Mouse (Mus musculus): ENCODE data around the gene Snd1. TPM values are rescaled to one million over a fixed set of nuclear protein-coding genes. Genes with fewer than 3 reads are reported as not detected.

Gene Snd1
- polyA plus RNA-seq, 1 experiment: 155 TPM

DNA sequence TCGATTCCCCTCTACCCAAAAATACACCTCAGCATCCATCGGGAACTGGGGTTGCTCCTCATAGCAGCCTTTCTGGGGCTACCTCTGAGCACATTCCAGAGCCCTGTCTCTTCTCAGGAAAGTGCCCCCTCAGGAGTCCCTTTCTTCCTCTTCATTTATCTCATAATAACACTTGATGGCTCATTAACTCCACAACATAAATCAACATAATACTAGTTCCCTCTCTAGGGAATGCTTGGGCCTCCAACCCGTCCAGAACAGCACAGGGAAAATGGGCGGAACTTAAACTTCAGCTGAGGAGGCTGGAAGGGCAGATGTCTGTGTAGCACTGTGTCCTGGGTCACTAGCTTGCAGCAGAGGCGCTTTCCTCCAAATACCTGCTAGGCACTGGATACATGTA is 488.2 kb downstream of the Snd1 start:
- TF ChIP-seq MAX (IDR thresholded peaks at IDR 0.05): no peak
- TF ChIP-seq FOSL1 (IDR thresholded peaks at IDR 0.05; ENCODE audit: insufficient read depth, low read length, poor library complexity, severe bottlenecking): no peak
- no peak for TF ChIP-seq CEBPB (IDR thresholded peaks at IDR 0.05; ENCODE audit: low read depth)
- TF ChIP-seq CTCF (IDR thresholded peaks at IDR 0.05; ENCODE audit: control insufficient read depth, insufficient read depth, insufficient read length): no peak
- TF ChIP-seq USF1 (IDR thresholded peaks at IDR 0.05; ENCODE audit: low read depth): no peak
- TF ChIP-seq MYOD1 (IDR thresholded peaks at IDR 0.05; ENCODE audit: control insufficient read depth, insufficient read length, low read depth): no peak
- no peak for TF ChIP-seq MYOG (IDR thresholded peaks at IDR 0.05; ENCODE audit: control insufficient read depth, extremely low read depth, insufficient read length)
- Histone ChIP-seq H3K79me3 (ENCODE audit: low read depth) (no peaks in the 10 kb centered on the region), H3ac (ENCODE audit: control insufficient read depth, insufficient read length, low read depth) (no peak overlapping the region), H3K4me3 (ENCODE audit: insufficient read depth, poor library complexity, severe bottlenecking) (no peak overlapping the region), H3K36me3 (ENCODE audit: control insufficient read depth, insufficient read depth) (no peaks in the 10 kb centered on the region), H3K27me3 (ENCODE audit: control insufficient read depth, insufficient read depth, insufficient read length) (peaks cover 22% of the 10 kb centered on the region), H3K79me2 (ENCODE audit: control insufficient read depth, insufficient read depth) (no peaks in the 10 kb centered on the region)

DNA sequence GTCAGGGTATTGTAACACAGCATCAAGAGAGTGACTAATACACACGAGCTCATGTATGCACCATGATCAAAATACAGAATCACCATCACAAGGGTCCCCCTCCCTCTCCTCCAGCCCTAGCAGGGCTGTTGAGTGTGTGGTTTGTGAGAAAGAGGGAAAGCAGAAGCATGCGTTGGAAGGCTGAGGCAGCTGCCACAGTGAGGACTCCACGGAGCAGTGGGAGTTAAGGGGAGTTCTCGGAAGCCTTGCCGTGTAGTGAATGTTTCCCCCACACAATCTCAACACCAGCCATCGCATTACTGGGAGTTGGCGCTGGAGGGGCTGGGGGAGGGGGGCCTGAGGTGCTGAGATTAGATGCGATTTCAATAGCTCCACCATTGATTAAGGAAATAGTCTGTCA is 490.3 kb downstream of the Snd1 start:
- H3K4me3 ChIP-seq (ENCODE audit: insufficient read depth, poor library complexity, severe bottlenecking): no peak overlapping the region

DNA sequence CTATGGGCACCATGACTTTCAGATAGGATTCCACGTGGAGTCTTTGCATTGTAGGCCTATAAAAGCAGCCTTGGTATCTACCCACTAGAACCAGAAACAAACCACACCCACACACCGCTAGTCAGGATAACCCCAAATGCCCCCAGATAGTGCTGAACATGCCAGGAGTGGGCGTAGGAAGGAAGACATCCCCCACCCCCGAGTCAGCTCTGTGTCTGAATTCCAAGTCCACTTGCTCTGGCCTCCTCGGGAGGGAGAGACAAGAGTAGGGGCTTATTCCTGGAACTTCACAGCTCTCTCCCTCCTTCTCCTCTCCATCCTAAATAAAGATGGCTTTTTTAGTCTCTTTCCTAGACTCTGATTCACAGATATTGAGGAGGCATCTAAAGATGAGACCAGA is 494.7 kb downstream of the Snd1 start:
- TF ChIP-seq FOSL1 (IDR thresholded peaks at IDR 0.05; ENCODE audit: insufficient read depth, low read length, poor library complexity, severe bottlenecking): no peak
- TF ChIP-seq CTCF (IDR thresholded peaks at IDR 0.05; ENCODE audit: control insufficient read depth, insufficient read depth, insufficient read length): no peak
- TF ChIP-seq MYOG (IDR thresholded peaks at IDR 0.05; ENCODE audit: control insufficient read depth, extremely low read depth, insufficient read length): no peak
- TF ChIP-seq CEBPB (IDR thresholded peaks at IDR 0.05; ENCODE audit: low read depth): no peak
- no peak overlapping the region for H3ac ChIP-seq (ENCODE audit: control insufficient read depth, insufficient read length, low read depth)

More for the DNA sequence above, 490.3 kb downstream of the Snd1 start:
- H3K79me2 ChIP-seq (ENCODE audit: control insufficient read depth, insufficient read depth): no peaks in the 10 kb centered on the region
- H3K79me3 ChIP-seq (ENCODE audit: low read depth): no peaks in the 10 kb centered on the region
- H3ac ChIP-seq (ENCODE audit: control insufficient read depth, insufficient read length, low read depth): no peak overlapping the region
- H3K27me3 ChIP-seq (ENCODE audit: control insufficient read depth, insufficient read depth, insufficient read length): peaks cover 22% of the 10 kb centered on the region
- TF ChIP-seq MYOG (IDR thresholded peaks at IDR 0.05; ENCODE audit: control insufficient read depth, extremely low read depth, insufficient read length): no peak
- no peak for TF ChIP-seq CEBPB (IDR thresholded peaks at IDR 0.05; ENCODE audit: low read depth)
- no peak for TF ChIP-seq MYOD1 (IDR thresholded peaks at IDR 0.05; ENCODE audit: control insufficient read depth, insufficient read length, low read depth)
- no peak for TF ChIP-seq MAX (IDR thresholded peaks at IDR 0.05)
- H3K36me3 ChIP-seq (ENCODE audit: control insufficient read depth, insufficient read depth): no peaks in the 10 kb centered on the region

DNA sequence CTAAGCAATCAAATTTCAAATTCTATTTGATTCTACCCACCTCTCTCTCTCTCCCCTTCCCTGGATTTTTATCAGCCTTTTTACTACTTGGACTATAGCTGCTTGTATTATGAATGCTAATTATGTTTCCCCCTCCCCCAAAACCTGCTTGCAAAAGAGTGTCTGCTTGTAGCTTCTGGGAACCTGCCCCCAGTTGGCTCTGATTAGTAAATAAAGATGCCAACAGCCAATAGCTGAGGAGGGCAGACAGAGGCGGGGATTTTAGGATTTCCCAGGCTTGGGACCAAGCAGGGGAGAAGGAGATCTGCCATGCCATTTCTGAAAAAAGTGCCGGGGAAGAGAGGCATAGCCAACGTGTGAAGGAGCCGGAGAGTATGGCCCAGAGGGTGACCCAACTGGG is 495.8 kb downstream of the Snd1 start:
- TF ChIP-seq USF1 (IDR thresholded peaks at IDR 0.05; ENCODE audit: low read depth): no peak
- TF ChIP-seq MYOD1 (IDR thresholded peaks at IDR 0.05; ENCODE audit: control insufficient read depth, insufficient read length, low read depth): no peak
- no peak for TF ChIP-seq MAX (IDR thresholded peaks at IDR 0.05)
- no peak for TF ChIP-seq MYOG (IDR thresholded peaks at IDR 0.05; ENCODE audit: control insufficient read depth, extremely low read depth, insufficient read length)
- TF ChIP-seq FOSL1 (IDR thresholded peaks at IDR 0.05; ENCODE audit: insufficient read depth, low read length, poor library complexity, severe bottlenecking): no peak
- no peak for TF ChIP-seq CTCF (IDR thresholded peaks at IDR 0.05; ENCODE audit: control insufficient read depth, insufficient read depth, insufficient read length)
- TF ChIP-seq CEBPB (IDR thresholded peaks at IDR 0.05; ENCODE audit: low read depth): no peak
- peaks cover 20% of the 10 kb centered on the region for H3K27me3 ChIP-seq (ENCODE audit: control insufficient read depth, insufficient read depth, insufficient read length)
- no peak overlapping the region for H3ac ChIP-seq (ENCODE audit: control insufficient read depth, insufficient read length, low read depth)
- H3K79me2 ChIP-seq (ENCODE audit: control insufficient read depth, insufficient read depth): no peaks in the 10 kb centered on the region
- no peaks in the 10 kb centered on the region for H3K36me3 ChIP-seq (ENCODE audit: control insufficient read depth, insufficient read depth)
- H3K79me3 ChIP-seq (ENCODE audit: low read depth): no peaks in the 10 kb centered on the region
- H3K4me3 ChIP-seq (ENCODE audit: insufficient read depth, poor library complexity, severe bottlenecking): no peak overlapping the region

More for the DNA sequence above, 494.7 kb downstream of the Snd1 start:
- Histone ChIP-seq H3K36me3 (ENCODE audit: control insufficient read depth, insufficient read depth) (no peaks in the 10 kb centered on the region), H3K4me3 (ENCODE audit: insufficient read depth, poor library complexity, severe bottlenecking) (no peak overlapping the region), H3K79me3 (ENCODE audit: low read depth) (no peaks in the 10 kb centered on the region), H3K79me2 (ENCODE audit: control insufficient read depth, insufficient read depth) (no peaks in the 10 kb centered on the region), H3K27me3 (ENCODE audit: control insufficient read depth, insufficient read depth, insufficient read length) (peaks cover 16% of the 10 kb centered on the region)

DNA sequence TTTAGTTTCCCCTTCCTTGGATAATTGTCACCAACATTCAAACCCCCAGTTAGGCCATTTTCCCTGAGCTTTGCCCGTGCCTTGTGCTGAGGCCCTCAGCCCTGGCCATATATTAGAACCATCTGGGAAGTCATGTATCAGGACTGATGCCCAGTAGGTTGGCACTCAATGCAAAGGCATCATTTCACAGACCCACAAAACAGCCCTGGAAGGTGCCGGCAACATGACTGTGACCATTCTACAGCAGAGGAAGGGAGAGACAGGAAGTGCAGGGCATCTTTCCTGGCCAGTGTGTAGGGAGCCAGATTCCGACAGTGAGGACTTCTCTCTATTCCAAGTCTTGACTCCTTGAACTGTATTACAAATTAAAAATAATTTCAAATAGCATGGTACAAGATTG is 499.6 kb downstream of the Snd1 start:
- Histone ChIP-seq H3ac (ENCODE audit: control insufficient read depth, insufficient read length, low read depth) (no peak overlapping the region), H3K79me3 (ENCODE audit: low read depth) (no peaks in the 10 kb centered on the region), H3K4me3 (ENCODE audit: insufficient read depth, poor library complexity, severe bottlenecking) (no peak overlapping the region), H3K27me3 (ENCODE audit: control insufficient read depth, insufficient read depth, insufficient read length) (peaks cover 25% of the 10 kb centered on the region), H3K79me2 (ENCODE audit: control insufficient read depth, insufficient read depth) (no peaks in the 10 kb centered on the region), H3K36me3 (ENCODE audit: control insufficient read depth, insufficient read depth) (no peaks in the 10 kb centered on the region)
- TF ChIP-seq USF1 (IDR thresholded peaks at IDR 0.05; ENCODE audit: low read depth) (no peak), MYOG (IDR thresholded peaks at IDR 0.05; ENCODE audit: control insufficient read depth, extremely low read depth, insufficient read length) (no peak), MYOD1 (IDR thresholded peaks at IDR 0.05; ENCODE audit: control insufficient read depth, insufficient read length, low read depth) (no peak), CTCF (IDR thresholded peaks at IDR 0.05; ENCODE audit: control insufficient read depth, insufficient read depth, insufficient read length) (no peak), FOSL1 (IDR thresholded peaks at IDR 0.05; ENCODE audit: insufficient read depth, low read length, poor library complexity, severe bottlenecking) (no peak), MAX (IDR thresholded peaks at IDR 0.05) (no peak), CEBPB (IDR thresholded peaks at IDR 0.05; ENCODE audit: low read depth) (no peak)

DNA sequence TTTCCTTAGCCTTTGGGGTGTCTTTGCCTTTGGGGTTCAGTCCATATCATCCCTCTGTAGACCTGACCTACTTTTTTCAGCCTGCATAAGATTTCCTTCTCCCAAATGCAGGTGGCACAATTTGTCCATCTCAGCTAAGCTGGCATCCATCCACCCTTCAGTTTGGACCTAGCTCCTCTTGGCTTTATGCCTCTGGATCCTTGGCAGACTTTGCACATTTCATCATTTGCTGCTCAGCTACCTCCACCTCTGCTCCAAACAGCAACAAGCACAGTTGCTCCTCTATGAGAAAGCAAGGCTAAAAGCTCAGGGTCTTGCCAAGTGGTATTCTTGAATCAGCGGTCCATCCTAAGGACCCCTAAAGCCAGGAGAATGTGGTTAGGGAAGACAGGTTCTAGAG is 500.2 kb downstream of the Snd1 start:
- Histone ChIP-seq H3ac (ENCODE audit: control insufficient read depth, insufficient read length, low read depth) (no peak overlapping the region), H3K36me3 (ENCODE audit: control insufficient read depth, insufficient read depth) (no peaks in the 10 kb centered on the region), H3K27me3 (ENCODE audit: control insufficient read depth, insufficient read depth, insufficient read length) (peaks cover 27% of the 10 kb centered on the region), H3K79me3 (ENCODE audit: low read depth) (no peaks in the 10 kb centered on the region), H3K79me2 (ENCODE audit: control insufficient read depth, insufficient read depth) (no peaks in the 10 kb centered on the region), H3K4me3 (ENCODE audit: insufficient read depth, poor library complexity, severe bottlenecking) (no peak overlapping the region)
- no peak for TF ChIP-seq FOSL1 (IDR thresholded peaks at IDR 0.05; ENCODE audit: insufficient read depth, low read length, poor library complexity, severe bottlenecking)

Data from C2C12 (cell line).